Mouse (Mus musculus): ENCODE measurements at regions not wholly inside any gene's neighbourhood (a gene's known extent, or its start where the extent isn't known, plus 50 kb on each side); places are given as distances from the start of the nearest gene placed in this dataset.

DNA sequence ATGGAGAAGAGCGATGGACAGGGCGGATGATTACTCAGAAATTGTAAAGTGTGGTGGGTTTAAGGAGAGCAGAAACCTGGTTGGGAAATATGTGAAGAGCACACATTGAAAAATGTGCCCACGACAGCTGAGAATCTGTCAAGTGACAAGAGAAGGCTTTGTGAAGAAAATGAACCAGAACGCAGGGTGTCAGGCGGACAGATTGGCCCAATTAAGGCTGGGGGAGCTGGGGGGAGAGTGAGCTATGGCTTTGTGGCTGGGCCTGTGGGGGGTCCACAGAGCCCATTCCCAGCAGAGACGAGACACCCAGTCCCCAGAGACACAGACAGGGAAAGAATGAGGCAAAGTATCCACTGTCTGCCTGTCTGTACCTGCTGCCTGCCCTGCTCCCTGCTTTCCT lies 153.3 kb downstream of the Shq1 start:
- no peak for DNase-seq (ENCODE audit: low spot score)

DNA sequence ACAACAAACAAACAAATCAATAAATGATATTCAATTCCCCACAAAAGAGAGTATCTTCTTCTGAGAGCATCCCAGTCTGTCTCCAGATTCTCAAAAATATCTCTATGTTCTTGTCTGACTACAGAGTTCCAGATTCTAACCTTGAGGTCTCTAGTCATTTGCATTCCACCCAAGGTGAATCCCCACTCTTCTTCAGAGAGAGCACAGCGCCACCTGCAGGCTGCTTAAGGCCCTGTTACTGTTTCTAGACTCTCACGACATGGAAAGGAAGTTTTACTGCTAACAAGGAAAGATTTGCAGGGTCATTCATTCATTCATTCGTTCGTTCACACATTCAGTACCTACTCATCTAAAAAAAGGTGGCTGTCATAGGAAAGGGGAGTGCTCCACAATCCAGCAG lies 158.3 kb downstream of the Shq1 start:
- DNase-seq (ENCODE audit: low spot score): no peak

DNA sequence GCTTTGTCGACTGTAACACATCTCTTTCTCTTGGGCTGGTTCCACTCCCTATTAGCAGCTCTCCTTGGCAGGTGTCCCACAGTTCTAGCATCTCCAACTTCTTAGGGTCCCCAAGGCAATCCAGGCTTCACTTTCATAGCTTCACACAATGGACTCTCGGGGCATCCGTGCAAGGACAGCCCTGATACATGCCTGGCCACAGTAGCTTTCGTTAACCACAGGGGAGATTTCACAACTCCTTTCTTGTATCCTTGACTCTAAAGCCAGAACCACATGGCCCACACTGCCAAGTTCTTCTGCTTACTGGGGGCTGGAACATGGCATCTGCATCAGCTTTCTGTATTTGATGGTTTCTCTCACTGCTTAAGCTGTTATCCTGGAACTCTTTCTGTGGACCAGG lies 160.3 kb downstream of the Shq1 start:
- DNase-seq (ENCODE audit: low spot score): no peak

DNA sequence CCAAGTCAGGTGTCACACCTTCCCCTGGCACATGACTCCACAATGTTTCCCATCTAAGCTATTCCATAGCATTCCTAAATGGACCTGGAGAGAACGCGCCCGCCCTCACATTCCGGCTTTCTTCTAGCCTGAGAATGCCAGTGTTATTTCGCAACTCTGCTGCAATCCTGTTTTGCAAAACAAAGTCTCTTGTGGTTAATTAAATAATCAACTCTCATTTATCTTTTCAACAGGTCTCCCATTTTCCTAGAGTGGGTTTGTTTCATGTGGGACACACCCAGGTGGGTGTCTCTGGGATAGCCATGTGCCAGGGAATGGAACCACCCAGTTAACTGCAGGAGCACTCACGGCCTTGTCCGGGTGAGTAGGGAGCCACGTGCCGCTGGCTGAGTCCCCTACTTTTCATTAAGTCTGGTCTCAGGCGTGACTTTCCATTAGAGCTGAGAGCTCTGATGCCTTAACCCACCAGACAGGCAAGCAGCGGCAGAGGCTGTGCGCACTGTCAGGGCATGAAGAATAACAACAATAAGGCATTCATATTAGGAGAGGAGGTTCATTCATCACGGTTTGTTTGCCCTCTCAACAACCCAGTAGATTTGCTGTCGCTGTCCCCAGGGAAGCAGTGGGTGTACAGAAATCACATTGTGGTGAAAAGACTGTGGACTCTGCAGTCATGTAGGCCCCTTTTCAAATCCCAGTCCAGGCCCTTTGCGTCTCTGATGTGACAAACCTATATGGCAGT lies 165.3 kb downstream of the Shq1 start:
- DNase-seq (ENCODE audit: low spot score): no peak

DNA sequence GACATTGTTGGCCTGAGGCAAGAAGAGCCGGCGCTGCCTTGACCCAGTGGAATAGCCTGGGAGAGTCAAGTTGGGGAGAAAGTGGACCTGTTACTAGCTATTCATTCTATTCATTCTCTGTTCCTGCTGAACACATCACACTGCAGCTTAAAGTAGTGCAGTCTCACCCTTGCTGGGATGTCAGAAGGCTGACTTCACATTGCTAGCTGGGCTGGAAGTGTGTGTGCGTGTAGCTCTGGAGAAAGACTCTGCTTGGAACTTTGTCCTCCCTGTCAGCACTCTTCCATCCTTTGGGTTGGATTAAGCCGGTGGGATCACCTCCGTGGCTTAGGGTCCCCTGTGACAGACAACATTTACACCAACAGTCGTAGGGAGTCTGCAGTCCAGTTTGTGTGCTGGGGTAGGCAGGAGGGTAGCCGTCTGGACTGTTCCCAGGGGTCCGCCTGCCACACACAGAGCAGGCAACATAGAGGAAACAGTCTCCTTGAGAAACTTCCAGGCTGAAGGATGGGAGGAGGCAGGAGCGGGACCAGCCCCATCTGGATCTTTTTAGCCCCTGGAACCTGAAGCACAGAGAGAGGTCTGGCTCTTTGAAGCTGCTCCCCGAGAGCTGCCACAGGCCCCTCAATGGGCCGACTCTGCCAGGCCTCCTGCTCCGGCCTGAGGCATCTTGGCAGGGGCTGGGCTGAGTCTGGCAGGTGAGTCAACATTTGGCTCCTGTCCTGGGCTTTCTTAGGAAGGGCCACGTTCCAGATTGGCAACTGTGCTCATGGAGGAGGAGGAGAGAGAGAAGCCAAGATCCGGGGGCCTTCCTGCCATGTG lies 167.8 kb downstream of the Shq1 start:
- DNase-seq (ENCODE audit: low spot score): no peak

DNA sequence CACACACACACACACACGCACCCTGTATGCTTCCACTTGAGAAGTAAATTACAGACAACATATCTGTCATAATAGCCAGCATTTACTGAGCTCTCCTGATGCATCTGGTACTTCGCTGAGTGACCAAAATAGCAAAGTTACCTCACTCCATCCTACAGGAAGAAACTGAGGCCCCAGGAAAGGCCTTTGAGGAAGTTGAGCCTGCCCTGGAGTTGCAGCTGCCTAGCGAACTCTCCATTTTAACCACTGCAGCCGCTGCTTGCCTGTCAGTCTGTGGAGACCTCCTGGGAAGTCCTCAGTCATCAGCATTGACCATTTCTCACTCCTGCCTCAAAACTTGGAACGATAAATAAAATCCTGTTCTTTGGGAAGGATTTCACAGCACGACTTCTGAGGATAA lies 168.8 kb downstream of the Shq1 start:
- DNase-seq (ENCODE audit: low spot score): no peak

DNA sequence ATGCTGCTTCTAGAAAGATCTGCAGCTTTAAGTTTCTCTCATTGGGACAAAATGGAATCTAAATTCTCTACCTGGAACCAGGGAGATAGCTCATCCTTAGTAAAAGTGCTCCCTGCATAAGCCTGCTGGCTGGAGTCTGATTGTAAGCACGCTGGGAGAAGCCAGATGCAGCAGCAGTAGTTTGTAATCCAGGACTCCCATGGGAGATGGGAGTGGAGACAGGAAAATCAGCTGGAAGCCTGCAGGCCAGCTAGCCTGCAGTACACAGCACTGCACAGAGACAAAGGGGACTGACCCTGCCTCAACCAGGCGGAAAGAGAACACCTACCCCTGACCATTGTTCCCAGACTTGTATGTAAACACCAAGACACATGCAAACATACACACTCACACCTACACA lies 170.2 kb downstream of the Shq1 start:
- no peak for DNase-seq (ENCODE audit: low spot score)

DNA sequence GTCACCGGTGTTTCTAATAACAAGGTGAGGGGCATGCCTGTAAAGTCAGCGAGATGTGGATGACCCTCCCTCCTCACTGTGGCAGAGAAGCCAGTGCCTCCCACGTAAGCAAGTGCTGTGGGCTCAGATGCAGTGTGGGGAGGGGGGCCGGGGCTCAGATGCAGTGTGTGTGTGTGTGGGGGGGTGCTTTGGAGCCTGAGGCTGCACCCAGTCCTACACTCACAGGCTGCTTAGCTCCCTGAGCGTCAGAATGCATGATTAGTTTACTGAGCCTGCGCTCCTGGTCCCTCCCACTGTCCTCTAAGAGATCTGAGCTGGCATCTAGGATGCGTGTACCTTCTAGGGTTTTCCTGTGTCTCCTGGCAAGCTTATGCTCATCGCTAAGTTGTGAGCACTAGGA lies 170.9 kb downstream of the Shq1 start:
- DNase-seq (ENCODE audit: low spot score): no peak

DNA sequence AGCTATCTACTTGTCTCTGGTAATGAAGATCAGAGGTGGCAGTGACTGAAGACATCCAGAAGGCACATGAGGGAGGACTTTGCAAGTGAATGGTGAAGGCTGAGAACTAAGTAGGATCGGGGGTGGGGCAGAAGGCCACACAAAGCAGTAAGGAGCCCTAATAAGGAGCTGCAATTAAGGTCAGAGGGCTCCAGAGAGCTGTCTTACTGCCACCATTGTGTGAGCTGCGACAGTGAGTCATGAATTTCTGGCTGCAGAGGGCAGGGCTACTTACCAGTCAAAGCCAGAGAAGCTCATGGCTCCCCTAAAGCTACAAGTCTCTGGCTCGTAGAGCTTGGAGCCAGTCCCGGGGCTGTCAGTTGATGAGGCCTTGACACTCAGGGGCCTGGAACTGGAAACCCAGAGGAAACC lies 172.1 kb downstream of the Shq1 start:
- no peak for DNase-seq (ENCODE audit: low spot score)

DNA sequence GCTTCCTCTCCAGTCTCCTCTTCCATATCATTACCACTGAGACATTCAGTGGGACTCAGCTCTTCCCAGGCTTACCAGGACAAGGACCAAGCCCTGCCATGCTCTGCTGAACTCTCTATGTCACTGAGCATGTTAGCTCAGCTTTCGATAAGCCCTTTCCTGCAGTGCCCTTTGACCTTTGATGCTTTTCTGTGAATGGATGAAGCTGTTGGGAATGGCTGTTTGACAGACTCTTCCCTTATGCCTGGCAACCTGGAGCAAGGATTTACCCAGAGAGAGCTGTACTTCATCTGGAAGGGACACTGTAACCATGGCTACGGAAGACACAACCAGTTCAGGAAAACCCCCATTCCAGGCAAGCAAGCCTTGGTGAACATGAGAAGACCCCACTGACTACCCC lies 172.8 kb downstream of the Shq1 start:
- no peak for DNase-seq (ENCODE audit: low spot score)

DNA sequence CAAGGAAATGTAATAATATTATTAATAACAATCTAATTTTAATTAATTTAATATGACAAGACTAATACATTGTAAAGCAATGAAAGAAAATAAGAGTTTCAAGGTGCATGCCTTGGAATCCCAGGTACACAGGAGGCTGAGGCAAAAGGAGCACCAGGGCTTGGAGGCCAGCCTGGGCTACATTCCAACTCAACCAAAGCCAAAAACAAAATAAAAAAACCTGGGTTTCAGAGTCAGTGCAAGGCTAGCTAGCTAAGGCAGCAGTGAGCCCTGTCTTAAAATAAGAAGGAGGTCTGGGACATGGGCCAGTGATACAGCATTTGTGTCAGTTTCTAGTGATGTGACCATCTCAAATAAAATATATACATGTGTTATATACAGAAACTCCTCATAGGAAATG lies 174.8 kb downstream of the Shq1 start:
- no peak for DNase-seq (ENCODE audit: low spot score)

DNA sequence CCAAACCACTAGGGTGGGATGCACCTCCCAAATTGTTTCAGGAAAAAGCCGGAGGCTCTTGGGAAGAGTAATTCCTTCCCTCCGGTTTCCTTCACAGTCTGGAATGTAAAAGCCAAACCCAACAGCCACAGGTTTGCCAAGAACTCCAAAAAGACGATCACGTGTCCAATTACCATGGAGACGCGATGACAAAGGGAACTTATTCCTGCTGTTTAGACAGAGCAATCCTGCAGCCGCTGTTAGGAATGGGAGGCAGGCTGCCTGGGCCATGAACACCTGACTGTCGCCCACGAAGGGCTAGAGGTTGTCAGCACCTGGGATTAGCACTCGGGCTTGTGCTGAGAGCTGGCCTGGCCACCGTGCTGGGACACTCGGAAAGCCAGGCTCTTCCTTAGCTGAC lies 175.8 kb downstream of the Shq1 start:
- peak; percentile 27 for DNase-seq (ENCODE audit: low spot score)

DNA sequence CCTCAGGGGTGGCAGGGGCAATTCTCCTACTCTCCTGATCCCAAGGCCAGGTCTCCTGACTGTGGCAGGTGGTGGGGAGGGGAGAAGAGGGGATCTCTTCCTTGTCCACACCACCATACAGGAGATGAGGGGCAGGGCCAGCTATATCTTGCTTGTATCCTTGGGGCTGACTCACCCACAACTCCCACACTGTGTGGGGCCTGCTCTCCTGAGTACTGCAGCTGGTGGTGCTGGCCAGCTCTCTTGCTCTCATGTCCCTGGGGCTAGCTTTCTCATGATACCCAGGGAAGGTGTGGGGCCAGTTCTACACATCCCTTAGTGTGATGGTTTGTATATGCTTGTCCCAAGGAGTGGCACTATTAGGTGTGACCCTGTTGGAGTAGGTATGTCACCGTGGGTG lies 177.4 kb downstream of the Shq1 start:
- no peak for DNase-seq (ENCODE audit: low spot score)

DNA sequence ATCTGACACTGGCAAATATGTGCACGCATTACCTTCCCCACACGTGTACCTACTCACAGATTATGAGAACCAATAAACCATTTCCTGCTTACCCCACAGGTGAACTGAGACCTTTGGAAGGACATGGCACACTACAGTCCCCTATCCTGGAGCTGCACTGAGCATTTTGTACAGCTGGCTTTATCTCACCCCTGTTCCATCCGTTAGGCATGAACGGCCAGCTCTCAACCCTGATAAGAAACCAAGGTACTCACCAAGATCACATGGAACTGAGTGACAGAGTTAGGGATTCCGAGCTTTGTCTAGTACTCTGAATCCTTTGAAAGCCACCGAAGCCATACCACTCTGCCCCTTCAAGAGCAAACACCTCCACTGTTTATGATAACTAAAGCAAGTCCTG lies 179.1 kb downstream of the Shq1 start:
- no peak for DNase-seq (ENCODE audit: low spot score)

DNA sequence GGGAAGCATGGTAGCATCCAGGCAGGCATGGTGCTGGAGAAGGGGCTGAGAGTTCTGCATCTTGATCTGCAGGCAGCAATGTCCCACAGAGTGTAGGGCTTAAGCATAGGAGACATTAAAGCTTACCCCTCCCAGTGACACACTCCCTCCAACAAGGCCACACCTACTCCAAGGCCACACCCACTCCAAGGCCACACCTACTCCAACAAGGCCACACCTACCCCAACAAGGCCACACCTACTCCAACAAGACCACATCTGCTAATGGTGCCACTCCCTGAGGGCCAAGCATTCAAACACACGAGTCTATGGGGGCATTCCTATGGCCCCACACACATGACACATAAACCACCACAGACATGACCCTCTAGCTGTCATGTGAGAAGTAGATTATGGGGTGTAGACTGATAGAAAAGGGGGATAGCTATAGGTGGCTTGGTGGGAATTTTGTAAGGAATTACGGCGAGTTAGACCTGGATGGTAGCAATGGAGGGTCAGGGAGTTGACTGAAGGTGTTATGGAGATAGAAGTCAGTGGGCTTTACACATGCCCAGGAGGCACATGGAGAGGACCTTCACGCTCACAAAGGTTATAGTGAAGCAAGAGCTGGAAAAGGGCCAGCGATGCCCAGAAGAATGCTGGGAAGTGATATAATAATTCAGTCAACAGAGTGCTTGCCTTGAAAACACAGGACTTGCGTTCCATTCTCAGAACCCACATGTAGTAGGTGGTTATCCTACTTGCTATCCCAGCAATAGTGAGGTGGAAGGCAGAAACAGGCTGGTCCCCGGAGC lies 179.8 kb downstream of the Shq1 start:
- no peak for DNase-seq (ENCODE audit: low spot score)

DNA sequence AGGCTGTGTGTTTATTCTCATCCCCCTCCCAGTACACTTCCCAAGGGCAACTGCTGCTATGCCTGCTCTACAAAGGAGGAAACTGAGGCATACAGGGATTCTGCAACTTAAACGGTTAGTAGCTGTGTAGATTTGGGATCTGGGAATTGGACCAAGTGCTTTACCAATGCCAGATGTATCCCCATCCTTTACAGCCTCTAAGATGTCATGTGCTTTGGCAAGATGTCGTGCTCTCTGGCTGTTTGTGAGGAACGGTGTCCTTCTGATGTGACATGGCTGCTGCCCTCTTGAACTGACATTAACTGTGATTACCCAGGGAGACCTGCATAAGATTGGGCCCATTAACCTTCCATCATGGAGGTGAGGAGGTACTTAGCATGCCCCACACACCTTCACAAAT lies 187.1 kb downstream of the Shq1 start:
- DNase-seq (ENCODE audit: low spot score): no peak

DNA sequence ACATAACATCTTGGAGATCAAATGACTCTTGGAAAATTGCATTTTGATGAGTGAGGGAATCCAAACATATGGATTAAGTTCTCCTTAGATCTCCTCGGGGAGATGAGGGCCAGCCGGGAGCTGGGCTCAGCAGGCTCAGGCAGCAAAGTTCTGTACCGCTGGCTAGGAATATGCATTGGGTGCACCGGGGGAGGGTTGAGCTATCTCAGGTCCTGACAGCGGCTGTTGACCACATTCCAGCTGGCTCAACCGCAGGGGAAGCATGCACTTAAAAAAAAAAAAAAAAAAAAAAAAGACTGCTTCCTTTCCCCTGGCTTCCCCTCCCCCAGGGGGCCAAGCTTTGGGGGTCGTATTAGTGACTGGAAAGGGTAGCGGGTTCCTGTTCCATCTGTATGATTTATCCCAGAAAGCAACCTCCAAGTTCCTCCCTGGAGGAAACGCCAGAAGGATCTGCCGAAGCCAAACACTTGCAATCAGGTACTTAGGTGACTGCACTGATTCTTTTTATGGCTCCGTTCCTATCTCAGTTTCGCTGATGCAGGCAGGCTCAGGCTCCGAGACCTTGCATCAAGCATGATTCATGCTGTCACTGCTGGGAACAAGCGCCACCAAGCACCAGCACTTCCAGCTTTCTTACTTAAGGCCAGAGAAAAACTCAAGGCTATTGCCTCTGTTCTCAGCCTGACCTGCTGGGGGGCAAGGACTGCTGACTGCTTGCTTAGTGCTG lies 187.7 kb downstream of the Shq1 start:
- DNase-seq (ENCODE audit: low spot score): no peak

DNA sequence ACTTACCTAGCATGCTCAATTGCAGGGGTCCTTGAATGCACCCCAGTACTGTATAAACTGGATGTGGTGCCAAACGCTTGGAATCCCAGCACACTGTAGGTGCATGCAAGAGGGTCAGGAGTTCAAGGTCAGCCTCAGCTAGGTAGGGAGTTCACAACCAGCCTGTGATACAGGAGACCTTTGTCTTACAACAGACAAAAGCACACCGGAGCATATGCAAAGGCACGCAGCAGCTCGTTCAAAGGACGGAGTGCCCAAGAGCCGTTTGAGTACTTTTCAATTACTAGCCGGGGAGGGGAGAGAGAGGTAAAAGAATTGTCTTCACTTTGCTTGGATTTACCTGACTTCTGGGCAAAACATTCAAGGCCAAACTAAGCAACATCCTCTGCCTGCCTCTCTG lies 188.4 kb downstream of the Shq1 start:
- no peak for DNase-seq (ENCODE audit: low spot score)

DNA sequence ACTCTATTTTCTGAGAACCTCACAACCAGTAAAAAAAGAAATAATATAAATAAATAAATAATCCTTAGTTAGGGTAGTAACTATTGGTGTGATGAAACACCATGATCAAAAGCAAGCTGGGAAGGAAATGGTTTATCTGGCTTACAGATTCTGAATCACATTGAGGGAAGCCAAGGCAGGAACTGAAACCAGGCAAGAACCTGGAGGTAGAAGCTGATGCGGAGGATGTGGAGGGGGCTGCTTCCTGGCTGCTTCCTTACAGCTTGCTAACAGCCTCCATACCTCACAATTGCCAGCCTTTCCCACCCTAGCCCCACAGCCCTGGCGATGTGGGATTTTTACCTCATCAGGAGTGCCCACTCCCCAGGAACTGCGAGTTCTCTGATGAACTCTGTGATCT lies 190.4 kb downstream of the Shq1 start:
- no peak for DNase-seq (ENCODE audit: low spot score)

DNA sequence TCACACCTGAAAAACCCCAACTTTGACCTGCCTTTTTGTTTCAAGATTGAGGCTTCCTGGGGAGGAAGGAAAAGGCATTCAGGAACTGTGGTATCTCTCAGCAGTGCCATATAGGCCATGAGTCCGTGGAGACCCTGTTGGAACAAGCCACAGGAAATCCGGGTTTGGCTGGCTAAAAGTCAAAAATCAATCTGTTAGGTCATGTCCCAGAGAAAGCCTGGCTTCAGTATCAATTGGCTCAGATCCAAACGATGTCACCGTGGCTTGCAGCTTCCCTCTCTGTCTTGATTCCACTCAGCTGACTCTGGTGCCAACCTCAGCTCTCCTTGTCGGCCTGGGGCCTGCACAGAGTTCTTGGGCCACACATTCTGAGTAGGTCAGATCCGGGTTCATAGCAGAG lies 191.1 kb downstream of the Shq1 start:
- no peak for DNase-seq (ENCODE audit: low spot score)

DNA sequence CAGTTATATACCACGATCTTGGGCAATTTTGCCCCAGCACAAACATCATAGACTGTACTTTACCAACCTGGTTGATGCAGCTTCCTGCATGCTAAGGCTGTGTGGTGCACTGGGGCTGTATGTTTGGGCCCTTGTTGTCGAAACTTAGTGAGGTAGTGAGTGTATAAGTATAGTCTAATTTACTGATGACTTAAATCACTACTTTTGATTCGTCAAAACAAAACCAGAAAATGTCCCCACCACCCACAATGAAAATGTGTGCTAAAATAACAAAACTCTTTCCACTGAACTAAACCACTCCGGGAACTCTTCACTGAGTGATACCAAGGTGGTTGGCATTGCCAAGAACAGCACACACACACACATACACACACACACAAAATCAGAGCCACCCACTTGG lies 191.5 kb downstream of the Shq1 start:
- no peak for DNase-seq (ENCODE audit: low spot score)

Measured in left cerebral cortex, adult 11 months (tissue).